Mouse (Mus musculus): ENCODE data around the gene Cxcl9. TPM values are rescaled to one million over a fixed set of nuclear protein-coding genes. Genes with fewer than 3 reads are reported as not detected.

Gene Cxcl9
- polyA plus RNA-seq, 2 experiments from 2014 or later: 0.20 TPM; not detected in 1

DNA sequence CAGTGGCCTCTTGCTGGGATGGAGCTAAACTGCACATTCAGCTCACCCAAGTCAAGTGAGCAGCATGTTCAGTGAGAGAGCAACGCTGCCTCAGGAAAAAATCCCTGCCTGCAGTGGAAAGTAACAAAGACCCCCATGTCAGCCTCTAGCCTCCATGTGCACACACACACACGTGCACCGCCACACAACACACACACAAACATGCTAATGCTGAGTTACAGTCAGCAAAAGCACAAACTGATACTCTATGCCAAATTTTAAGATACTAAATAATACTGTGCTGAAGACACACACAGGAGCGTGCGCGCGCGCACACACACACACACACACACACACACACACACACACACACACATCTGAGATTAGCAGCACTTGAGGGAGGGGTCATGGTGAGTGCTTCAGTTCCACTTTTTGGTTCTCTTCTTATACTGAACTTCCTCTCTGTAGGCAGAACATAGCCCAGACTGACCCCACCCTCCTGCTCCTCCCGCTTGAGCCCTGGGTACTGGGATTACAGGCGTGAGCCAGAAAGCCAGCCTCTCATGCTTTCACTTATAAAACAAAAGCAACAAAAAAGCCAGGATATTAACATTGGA is 48.8 kb downstream of the Cxcl9 start:
- ATAC-seq: no peak

DNA sequence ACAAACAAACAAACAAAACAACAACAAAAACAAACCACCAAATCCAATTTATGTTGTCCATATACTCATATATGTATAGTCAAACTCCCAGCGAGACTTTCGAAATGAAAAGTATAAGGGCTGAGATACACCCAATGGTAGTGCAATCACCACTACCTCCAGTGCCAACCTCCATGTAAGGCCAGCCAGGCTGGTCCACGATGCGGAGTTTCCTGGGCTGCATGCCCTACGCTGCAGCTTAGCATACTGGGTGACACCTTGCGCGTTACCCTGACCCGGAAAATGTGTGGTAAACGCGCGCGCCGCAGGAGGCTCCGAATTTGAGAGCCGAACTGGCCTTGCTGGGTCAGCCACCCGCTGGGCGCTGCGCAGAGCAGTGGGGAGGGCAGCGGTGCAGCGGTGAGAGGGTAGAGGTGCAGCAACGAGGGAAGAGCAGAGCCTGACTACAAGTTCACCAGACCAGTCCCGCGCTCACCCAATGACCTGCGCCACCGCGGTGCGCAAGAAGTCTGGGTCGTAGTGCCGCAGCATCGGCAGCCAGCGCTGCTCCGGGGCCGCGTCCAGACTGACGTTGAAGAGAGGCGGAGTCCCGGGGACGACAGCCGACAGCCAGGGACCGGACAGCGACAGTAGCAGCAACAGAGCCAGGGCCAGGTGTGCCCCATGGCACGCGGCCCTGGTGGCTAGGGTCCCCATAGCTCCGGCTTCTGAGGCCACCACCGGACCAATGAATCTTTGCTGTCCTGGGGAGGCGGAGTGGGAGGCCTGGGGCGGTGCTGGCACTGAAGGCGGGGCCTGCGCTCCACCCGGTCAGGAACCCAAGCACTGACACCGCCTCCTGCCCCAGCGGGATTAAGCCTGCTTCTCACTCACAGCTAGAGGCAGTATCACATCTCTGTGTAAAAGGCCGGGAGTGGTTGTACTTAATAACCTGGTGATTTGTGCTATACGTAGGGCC is 50.2 kb downstream of the Cxcl9 start, which contains the start of gene Naaa:
TSS of gene Naaa (minus strand) at position 734 of the 958 bp plus-strand sequence.
- peak; percentile 94 for ATAC-seq

Other genes starting within 250 kb of the Cxcl9 start
- gene G3bp2, start 244.4 kb downstream of the Cxcl9 start, polyA plus RNA-seq (2017; shearing (Covaris generic)): 100 to 1,000 TPM; 204 to 221 TPM
- 10 to 100 TPM; 31.3 to 33.8 TPM for gene Uso1, start 190.1 kb downstream of the Cxcl9 start, polyA plus RNA-seq (2017; shearing (Covaris generic))
- gene U90926, start 112.7 kb downstream of the Cxcl9 start, polyA plus RNA-seq (2017; shearing (Covaris generic)): not detected
- under 1 TPM; 0.15 to 0.34 TPM for gene Ppef2, start 71.8 kb downstream of the Cxcl9 start, polyA plus RNA-seq (2017; shearing (Covaris generic))
- 10 to 100 TPM in 1 of 2 experiments, 1 to 10 TPM in 1; 9.2 to 11.5 TPM for gene Naaa, start 49.9 kb downstream of the Cxcl9 start, polyA plus RNA-seq (2017; shearing (Covaris generic))
- gene Sdad1, start 17.6 kb downstream of the Cxcl9 start, polyA plus RNA-seq (2017; shearing (Covaris generic)): 10 to 100 TPM; 37.7 to 41.4 TPM
- 1 to 10 TPM; 7.7 to 9.8 TPM for gene Art3, start 3.7 kb upstream of the Cxcl9 start, polyA plus RNA-seq (2017; shearing (Covaris generic))
- 10 to 100 TPM; 10.2 to 27.1 TPM for gene Cxcl10, start 20.8 kb upstream of the Cxcl9 start, polyA plus RNA-seq (2017; shearing (Covaris generic))
- 10 to 100 TPM; 34.5 to 40.6 TPM for gene Nup54, start 107.1 kb upstream of the Cxcl9 start, polyA plus RNA-seq (2017; shearing (Covaris generic))
- 10 to 100 TPM; 10.6 to 11.8 TPM for gene Scarb2, start 178.8 kb upstream of the Cxcl9 start, polyA plus RNA-seq (2017; shearing (Covaris generic))
- not detected for gene Fam47e, start 227.0 kb upstream of the Cxcl9 start, polyA plus RNA-seq (2017; shearing (Covaris generic))